Mouse (Mus musculus) A20 (cell line): ENCODE measurements at regions not wholly inside any gene's neighbourhood (a gene's known extent, or its start where the extent isn't known, plus 50 kb on each side); places are given as distances from the start of the nearest gene placed in this dataset.
A peak's percentile ranks its signal among the peaks of the same experiment; 100 is the strongest.
"Not testable (repeated sequence)": the region's sequence is repeated elsewhere in the genome, so short reads cannot be mapped to it uniquely, and the experiment has no call there.

ENCODE experiments used
- DNase-seq: peaks from one replicate; pipeline ENCODE4 v3.0.0-alpha.2; 2011; ENCODE audit warnings: low read depth, low spot score

DNA sequence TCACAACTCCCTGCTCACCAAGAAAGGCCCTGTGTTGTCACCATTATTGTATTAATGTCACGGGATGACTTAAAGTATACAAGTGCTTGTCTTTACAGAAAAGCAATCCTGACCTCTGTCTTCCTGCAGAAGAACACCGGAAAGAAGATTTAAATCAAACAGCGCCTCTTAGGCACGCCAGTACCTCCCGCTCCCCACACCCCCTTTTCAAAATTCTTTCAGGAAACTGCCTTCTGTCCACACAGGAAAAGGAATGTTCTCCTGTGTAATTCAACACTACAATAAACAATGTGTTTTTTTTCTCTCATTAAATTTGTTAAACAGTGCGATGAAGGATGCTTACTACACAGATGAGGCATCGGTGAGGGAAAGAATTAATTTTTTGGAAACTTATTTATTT, 112.6 kb upstream of the Stt3b start:
- no peak for DNase-seq

GRCm38 (mm10) chr9:115426682-115427081, 116.5 kb upstream of the Stt3b start:
- DNase-seq: no peak

DNA sequence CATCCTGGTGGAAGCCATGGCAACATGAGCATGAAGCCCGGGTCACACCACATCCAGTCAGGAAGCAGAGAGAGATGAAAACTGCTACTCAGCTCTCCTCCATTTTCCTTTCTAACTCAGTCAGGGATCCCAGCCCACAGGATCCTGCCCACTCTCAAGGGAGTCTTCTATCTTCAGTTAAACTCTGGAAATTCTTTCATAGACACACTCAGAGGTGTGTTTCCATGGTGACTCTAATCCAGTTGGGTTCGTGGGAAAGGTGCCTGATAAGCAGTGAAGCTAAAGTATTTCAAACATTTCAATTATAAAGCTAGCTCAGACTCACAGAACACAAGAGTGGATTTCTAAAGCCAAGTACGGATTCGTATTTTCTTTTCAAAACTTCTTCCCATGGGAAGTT, 120.0 kb upstream of the Stt3b start:
- DNase-seq: no peak

GRCm38 (mm10) chr9:115434696-115435095, 124.5 kb upstream of the Stt3b start:
- DNase-seq: no peak

DNA sequence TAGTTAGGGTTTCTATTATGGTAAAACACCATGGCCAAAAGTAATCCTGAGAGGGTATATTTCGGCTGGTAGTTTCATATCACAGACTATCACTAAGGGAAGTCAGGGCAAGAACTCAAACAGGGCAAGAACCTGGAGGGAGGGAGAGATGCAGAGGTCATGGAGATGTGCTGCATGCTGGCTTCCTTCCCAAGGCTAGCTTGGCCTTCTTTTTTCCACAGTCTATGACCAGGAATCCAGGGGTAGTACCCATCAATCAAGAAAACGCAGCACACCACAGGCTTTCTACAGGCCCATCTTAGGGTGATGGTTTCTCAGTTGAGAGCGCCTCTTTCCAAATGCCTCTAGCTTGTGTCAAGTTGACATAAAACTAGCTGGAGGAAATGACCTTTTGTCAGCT, 126.1 kb upstream of the Stt3b start:
- no peak for DNase-seq

DNA sequence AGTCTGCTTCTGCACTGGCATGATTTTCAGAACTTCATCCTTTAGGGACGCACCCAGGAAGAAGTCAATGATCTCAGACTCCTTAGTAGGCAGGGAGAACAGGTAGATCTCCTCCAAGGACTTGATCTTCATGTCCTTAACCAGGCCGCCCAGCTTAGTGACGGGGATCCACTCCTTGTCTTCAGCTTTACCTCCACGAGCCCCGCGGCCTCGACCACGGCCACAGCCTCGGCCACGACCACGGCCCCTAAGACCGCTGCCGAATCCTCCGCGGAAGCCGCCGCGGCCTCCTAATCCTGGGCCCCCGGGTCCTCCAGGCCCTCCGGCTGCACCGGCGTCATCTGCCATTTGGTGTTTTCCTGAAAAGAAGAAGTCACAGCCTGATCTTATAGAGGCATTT, 128.0 kb upstream of the Stt3b start:
- not testable (repeated sequence) for DNase-seq

DNA sequence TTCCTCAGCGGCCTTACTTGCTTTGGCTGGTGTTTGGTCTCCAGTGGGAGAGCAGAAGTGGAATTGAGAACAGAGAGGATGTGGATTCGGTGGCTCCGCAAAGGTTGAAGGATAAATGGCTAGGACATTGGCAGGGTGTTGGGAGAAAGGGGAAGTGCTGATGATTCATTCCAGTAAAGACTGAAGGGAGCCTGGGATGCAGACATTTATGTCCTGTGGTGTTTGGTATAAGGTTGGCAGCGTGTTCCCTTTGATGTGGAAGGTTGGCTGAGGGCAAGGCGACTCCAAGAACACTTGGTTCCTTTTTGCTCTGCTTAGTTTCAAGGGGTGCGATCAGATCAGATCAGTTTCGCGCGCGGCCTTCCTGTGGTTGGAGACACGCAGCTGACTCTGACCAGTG, 136.5 kb upstream of the Stt3b start:
- no peak for DNase-seq

DNA sequence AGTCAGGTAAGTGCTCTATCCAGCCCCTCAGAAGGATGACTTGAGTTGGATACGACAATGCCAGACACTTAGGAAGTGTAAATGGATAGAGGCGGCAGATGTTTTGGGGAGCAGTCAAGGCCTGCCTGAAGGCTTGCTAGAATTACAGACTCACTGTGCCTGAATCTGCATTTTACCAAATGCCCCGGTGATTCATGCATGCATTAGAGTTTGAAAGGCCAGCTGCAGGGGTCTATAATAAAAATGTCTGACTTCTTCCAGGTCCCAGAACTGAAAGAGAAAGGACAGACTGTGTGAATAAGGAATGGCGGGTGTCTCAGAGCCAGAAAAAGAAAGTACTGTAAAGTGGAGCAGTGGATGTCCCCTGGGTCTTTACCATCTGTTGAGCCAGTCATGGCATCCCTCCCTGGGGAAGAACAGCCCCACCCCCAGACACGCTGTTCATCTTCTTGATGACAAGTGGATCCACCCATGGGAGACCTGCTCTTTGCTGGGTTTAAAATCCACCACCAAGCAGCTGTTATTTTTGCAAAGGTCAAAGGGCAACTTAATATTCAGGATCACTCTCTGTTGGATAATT, 140.6 kb upstream of the Stt3b start:
- DNase-seq: no peak

DNA sequence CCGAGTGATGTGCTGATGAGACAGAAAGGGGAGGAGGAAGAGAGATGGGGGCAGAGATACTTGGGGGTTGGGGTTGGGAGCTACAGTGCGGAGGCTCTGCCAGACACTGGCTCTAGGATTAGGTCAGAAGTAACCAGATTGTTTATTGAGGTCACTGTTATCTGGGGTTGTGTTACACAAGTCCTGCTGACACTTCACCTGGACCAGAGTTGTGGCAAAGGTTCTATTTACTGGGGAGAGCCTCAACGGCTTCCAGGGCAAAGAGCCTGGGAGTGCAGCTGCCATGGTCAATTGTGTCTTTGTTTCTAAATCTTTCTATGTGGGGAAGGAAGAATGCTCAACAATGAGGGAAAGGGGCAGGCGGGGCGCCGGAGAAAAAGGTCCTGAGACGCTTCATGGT, 144.6 kb upstream of the Stt3b start:
- DNase-seq: no peak

- no peak for DNase-seq
Measured at GRCm38 (mm10) chr9:115456121-115456520, 145.9 kb upstream of the Stt3b start.

- no peak for DNase-seq
Measured at GRCm38 (mm10) chr9:115456638-115457037, 146.4 kb upstream of the Stt3b start.

DNA sequence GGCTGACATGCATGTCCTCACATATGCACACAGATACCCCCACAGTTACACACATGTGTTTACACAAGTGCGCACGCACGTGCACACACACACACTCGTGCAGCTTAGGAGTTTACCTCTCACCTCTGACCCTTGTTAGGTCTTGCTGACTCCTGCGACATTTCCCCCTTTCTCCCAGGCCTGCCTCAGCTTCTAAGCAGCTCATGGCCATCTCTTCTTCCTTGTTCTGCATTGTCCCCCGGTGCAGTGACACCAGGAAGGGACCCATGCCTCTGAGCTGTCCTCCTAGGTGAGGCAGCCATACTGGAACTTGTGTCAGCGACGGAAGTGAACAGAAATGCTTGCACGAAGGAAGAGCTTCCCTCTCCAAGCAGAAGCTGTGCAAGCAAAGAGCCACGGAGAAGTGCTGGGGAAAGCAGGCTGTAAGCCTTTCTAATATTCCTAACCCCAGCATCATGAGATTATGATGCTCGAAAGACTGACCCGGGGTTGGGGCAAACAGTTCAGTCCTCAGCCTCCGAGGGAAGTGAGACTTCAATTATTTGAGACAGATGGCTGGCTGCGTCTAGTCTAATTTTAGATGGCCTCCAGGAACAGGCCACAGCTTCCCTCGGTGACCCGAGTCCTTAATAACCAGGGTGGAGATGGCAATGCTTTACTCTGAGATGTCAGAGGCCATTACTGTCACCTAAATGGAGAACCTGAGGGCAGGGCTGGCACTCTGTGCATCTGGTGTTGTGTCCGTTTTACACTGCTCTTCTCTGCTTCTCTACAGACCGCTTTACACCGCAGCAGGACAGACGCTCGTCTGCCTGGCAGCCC, 147.9 kb upstream of the Stt3b start:
- DNase-seq: peak; percentile 19

DNA sequence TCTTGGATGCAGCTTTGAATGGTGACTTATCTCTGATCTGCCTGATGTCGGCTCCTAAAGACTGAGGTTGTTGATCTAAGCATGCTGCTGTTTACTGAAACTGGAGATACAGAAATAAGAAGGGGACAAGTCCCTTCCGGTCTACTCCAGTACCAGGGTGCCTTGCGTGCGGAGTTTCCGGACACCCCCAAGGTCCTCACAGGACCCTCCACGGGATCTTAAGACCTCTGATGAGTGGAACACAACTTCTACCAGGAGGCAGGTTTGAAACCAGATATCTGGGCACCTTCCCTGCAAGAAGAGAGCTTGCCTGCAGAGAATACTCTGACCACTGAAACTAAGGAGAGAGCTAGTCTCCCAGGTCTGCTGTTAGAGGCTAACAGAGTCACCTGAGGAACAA, 148.9 kb upstream of the Stt3b start:
- DNase-seq: not testable (repeated sequence)

- no peak for DNase-seq
Measured at GRCm38 (mm10) chr9:115465326-115465725, 155.1 kb upstream of the Stt3b start.

GRCm38 (mm10) chr9:115468641-115469040, 158.4 kb upstream of the Stt3b start:
- no peak for DNase-seq

DNA sequence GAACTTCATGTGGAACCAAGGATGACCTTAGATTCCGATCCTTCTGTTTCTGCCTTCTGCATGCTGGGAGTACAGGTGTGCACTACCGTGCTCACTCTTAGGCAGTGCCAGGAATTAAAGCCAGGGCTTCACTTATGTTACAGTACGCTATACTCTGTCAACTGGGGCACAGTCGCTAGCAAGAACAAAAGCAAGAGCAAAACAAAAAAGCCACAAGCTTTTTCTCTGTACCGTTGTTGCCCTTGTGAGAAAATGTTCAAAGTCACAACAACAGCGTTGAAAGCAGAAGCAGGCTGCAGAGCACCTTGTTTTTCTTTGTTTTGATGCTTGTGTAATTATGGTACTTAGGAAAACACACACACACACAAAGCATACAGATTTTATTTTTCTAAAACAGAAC, 161.4 kb upstream of the Stt3b start:
- no peak for DNase-seq

DNA sequence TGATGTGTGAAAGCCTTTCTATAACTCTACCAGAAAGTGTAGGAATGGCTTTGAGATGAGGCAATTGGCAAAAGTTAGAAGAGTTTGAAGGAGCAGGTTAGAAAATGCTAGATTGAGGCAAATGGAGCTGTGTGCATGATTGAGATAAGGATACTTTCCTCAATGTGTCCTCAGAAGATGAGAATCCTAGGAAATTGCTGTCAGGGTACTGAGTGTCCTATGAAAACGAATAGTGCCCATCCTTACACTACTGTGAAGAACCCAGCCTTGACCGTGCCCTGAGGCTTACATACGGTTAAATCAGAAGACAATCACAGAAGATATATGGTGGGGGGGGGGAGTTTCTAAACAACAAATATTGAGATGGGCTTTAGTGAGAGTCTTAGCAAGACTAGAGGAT, 162.8 kb upstream of the Stt3b start:
- no peak for DNase-seq

DNA sequence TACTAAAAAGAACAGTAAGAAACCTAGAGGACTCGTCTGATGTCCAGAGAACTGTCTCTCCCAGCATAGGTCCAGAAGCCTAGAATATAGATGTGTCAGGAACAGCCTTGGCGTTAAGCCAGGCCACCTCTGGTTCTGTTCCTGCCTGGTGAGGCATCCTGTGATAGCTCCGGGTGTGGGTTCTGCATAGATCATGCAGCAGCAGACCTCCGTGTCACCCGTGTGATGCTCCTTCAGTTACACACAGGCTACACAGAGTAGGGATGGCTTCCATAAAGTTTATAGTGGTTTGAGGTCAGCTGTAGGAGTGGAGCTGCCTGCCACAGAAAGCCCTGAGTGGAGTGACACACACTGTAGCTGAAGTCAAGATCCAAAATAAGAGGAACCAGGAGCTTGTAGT, 163.6 kb upstream of the Stt3b start:
- no peak for DNase-seq

- no peak for DNase-seq
Measured at GRCm38 (mm10) chr9:115474342-115474741, 164.1 kb upstream of the Stt3b start.

GRCm38 (mm10) chr9:115476205-115476604, 166.0 kb upstream of the Stt3b start:
- DNase-seq: no peak

DNA sequence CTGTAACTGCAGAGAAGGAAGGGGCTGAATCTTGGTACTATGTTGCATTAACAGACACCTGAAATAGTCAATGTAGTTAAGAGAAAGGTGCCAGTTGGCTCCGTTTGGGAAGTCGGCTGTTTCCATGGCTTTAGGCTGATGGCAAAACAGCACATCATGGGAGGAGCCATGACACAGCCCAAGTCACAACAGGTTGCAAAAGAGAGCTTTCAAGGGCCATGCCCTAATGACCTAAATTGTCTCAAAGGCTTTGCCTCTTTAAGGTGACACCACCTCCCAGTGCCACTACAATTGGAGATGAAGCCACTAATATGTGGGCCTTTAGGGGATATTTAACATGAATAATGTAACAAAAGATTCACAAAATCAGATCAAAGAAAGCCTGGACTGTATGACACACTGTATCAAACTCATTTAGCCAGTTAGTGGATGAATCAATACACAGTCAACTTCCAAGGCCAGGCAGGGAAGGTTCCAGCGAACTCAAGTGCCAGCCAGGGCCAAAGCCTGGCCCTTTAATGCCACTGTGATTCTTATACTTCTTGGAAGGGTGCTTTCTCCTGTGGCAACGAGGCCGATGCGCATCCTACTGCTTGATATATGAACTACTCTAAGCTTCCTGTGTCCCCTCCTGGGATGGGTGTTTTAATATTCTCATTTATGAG, 167.5 kb upstream of the Stt3b start:
- DNase-seq: no peak

DNA sequence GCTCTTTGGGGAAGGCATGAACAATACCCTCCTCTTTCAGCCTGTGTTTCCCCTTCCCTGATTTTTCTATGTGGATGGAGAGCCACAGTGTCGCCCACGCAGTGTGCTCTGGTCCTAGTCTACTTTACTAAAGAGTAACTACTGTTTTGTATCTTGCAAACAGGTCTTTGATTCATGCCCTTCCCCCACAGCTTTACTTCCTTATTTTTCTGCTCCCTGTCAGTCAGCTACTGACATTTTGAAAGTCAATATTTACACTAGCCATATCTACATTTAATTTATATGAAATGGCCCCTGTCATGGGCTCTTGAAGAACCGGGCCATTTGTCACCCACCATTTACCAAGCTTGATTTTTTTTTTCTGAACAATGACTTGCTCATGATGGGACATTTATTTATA, 168.7 kb upstream of the Stt3b start:
- DNase-seq: peak; percentile 48

- no peak for DNase-seq
Measured at GRCm38 (mm10) chr9:115481176-115481575, 171.0 kb upstream of the Stt3b start.
